Mouse (Mus musculus): ENCODE measurements at regions not wholly inside any gene's neighbourhood (a gene's known extent, or its start where the extent isn't known, plus 50 kb on each side); places are given as distances from the start of the nearest gene placed in this dataset.

GRCm38 (mm10) chr13:6212550-6212949 is 335.4 kb upstream of the Pitrm1 start:
- WGBS = 91% methylated on average over 2 of the region's 2 CpGs
- Histone ChIP-seq H3K27me3 (replicated peaks; ENCODE audit: control insufficient read depth, insufficient read depth, low read length) (no peaks in the 10 kb centered on the region), H3K4me3 (ENCODE audit: low read depth, low read length) (no peak overlapping the region), H3K9ac (ENCODE audit: low read length) (no peak overlapping the region), H3K9me3 (replicated peaks; ENCODE audit: control insufficient read depth, low read length) (no peaks in the 10 kb centered on the region), H3K27ac (ENCODE audit: low read depth, low read length) (no peak overlapping the region), H3K4me2 (ENCODE audit: low read length) (no peak overlapping the region), H3K4me1 (ENCODE audit: control insufficient read depth, insufficient read depth, low read length) (no peaks in the 10 kb centered on the region), H3K36me3 (ENCODE audit: control insufficient read depth, insufficient read depth, low read length) (no peaks in the 10 kb centered on the region)
- DNase-seq (ENCODE audit: low spot score) (no peak), ATAC-seq (no peak)

GRCm38 (mm10) chr13:6214189-6214588 is 333.8 kb upstream of the Pitrm1 start:
- no peak for ATAC-seq
- no peak overlapping the region for H3K9ac ChIP-seq (ENCODE audit: low read length)
- no peak overlapping the region for H3K4me2 ChIP-seq (ENCODE audit: low read length)
- no peaks in the 10 kb centered on the region for H3K36me3 ChIP-seq (ENCODE audit: control insufficient read depth, insufficient read depth, low read length)
- no peaks in the 10 kb centered on the region for H3K9me3 ChIP-seq (replicated peaks; ENCODE audit: control insufficient read depth, low read length)
- DNase-seq (ENCODE audit: low spot score) = no peak
- H3K27me3 ChIP-seq (replicated peaks; ENCODE audit: control insufficient read depth, insufficient read depth, low read length) = no peaks in the 10 kb centered on the region
- 93% methylated on average over 2 of the region's 2 CpGs for WGBS
- H3K4me1 ChIP-seq (ENCODE audit: control insufficient read depth, insufficient read depth, low read length) = no peaks in the 10 kb centered on the region
- no peak overlapping the region for H3K27ac ChIP-seq (ENCODE audit: low read depth, low read length)
- H3K4me3 ChIP-seq (ENCODE audit: low read depth, low read length) = no peak overlapping the region

DNA sequence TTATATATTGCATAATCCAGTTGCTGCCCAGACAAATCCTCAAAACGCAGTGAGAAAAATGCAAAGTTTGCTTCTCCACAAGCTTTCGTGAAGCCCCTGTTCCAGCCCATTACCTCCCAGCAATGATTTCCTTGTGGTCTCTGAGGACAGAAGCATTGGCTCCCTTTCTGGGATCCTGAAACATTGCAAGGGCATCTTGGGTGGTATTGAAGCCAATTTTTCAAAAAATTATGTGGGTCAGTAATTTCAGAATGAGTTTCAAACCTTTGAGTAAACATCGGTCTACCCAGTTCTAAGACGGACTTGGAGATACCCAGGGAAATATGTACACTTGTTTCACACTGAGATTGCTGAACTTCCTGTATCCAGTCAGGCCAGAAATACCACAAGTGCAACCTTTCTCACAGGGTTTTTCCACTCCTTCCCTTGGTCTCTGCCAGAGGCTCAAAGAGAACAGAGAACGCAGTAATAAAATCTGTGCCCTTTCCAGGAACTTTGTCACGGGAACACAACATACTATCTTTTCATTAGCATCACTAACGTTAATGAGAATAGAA is 321.8 kb upstream of the Pitrm1 start:
- Histone ChIP-seq H3K4me2 (ENCODE audit: low read length) (no peak overlapping the region), H3K9me3 (replicated peaks; ENCODE audit: control insufficient read depth, low read length) (no peaks in the 10 kb centered on the region), H3K27me3 (replicated peaks; ENCODE audit: control insufficient read depth, insufficient read depth, low read length) (no peaks in the 10 kb centered on the region), H3K27ac (ENCODE audit: low read depth, low read length) (no peak overlapping the region), H3K36me3 (ENCODE audit: control insufficient read depth, insufficient read depth, low read length) (no peaks in the 10 kb centered on the region), H3K4me1 (ENCODE audit: control insufficient read depth, insufficient read depth, low read length) (no peaks in the 10 kb centered on the region), H3K4me3 (ENCODE audit: low read depth, low read length) (no peak overlapping the region), H3K9ac (ENCODE audit: low read length) (no peak overlapping the region)
- ATAC-seq (no peak), DNase-seq (ENCODE audit: low spot score) (no peak)
- 87% methylated on average over 7 of the region's 7 CpGs for WGBS

- H3K36me3 ChIP-seq (ENCODE audit: control insufficient read depth, insufficient read depth, low read length) = no peaks in the 10 kb centered on the region
- no peaks in the 10 kb centered on the region for H3K9me3 ChIP-seq (replicated peaks; ENCODE audit: control insufficient read depth, low read length)
- no peak overlapping the region for H3K4me2 ChIP-seq (ENCODE audit: low read length)
- H3K4me3 ChIP-seq (ENCODE audit: low read depth, low read length) = no peak overlapping the region
- 92% methylated on average over 1 of the region's 1 CpGs for WGBS
- H3K4me1 ChIP-seq (ENCODE audit: control insufficient read depth, insufficient read depth, low read length) = no peaks in the 10 kb centered on the region
- no peak for ATAC-seq
- no peak overlapping the region for H3K27ac ChIP-seq (ENCODE audit: low read depth, low read length)
- no peak overlapping the region for H3K9ac ChIP-seq (ENCODE audit: low read length)
- H3K27me3 ChIP-seq (replicated peaks; ENCODE audit: control insufficient read depth, insufficient read depth, low read length) = no peaks in the 10 kb centered on the region
- DNase-seq (ENCODE audit: low spot score) = no peak
Measured at GRCm38 (mm10) chr13:6228278-6228677, 319.7 kb upstream of the Pitrm1 start.

DNA sequence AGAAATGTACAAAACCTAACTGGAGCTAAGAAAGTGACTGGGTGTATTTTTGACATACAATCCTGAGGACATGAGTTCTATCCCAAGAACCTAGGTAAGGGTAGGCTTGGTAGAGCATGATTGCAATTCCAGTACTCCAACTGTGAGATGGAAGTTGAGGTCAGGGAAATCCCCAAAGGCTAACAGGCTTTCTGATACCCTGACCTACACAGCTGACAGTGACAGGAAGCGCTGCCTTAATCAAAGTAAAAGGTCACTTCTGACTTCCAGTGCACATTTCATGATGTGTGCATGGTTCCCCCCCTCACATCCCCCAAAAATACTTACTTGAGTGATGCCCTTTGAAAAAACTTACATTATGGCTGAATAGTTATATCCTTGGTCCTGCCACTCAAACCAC is 312.6 kb upstream of the Pitrm1 start:
- Histone ChIP-seq H3K27me3 (replicated peaks; ENCODE audit: control insufficient read depth, insufficient read depth, low read length) (no peaks in the 10 kb centered on the region), H3K4me2 (ENCODE audit: low read length) (no peak overlapping the region), H3K4me3 (ENCODE audit: low read depth, low read length) (no peak overlapping the region), H3K36me3 (ENCODE audit: control insufficient read depth, insufficient read depth, low read length) (no peaks in the 10 kb centered on the region), H3K4me1 (ENCODE audit: control insufficient read depth, insufficient read depth, low read length) (no peaks in the 10 kb centered on the region), H3K9me3 (replicated peaks; ENCODE audit: control insufficient read depth, low read length) (no peaks in the 10 kb centered on the region), H3K27ac (ENCODE audit: low read depth, low read length) (no peak overlapping the region), H3K9ac (ENCODE audit: low read length) (no peak overlapping the region)
- DNase-seq (ENCODE audit: low spot score) (no peak), ATAC-seq (no peak)
- WGBS = 84% methylated on average over 1 of the region's 1 CpGs

DNA sequence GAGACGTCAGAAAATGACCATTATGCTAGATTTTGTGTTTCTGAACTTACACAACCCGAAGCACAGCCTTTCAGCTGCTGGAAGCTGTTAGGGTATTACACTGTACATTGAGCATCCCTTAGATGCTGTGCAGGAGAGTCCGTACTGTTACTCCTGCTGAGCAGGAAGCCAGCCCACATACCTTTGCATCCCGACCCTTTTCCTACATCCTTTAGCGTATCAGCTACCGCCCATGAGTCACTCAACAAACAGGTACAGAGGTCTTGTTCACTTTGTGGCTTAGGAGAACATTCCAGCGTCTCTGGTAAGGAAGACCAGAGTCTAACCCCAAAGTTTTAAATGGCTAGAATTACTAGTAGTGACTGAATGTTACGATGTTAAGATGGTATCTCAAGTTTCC is 311.4 kb upstream of the Pitrm1 start:
- Histone ChIP-seq H3K4me1 (ENCODE audit: control insufficient read depth, insufficient read depth, low read length) (no peaks in the 10 kb centered on the region), H3K4me3 (ENCODE audit: low read depth, low read length) (no peak overlapping the region), H3K9ac (ENCODE audit: low read length) (no peak overlapping the region), H3K36me3 (ENCODE audit: control insufficient read depth, insufficient read depth, low read length) (no peaks in the 10 kb centered on the region), H3K9me3 (replicated peaks; ENCODE audit: control insufficient read depth, low read length) (no peaks in the 10 kb centered on the region), H3K27ac (ENCODE audit: low read depth, low read length) (no peak overlapping the region), H3K27me3 (replicated peaks; ENCODE audit: control insufficient read depth, insufficient read depth, low read length) (no peaks in the 10 kb centered on the region), H3K4me2 (ENCODE audit: low read length) (no peak overlapping the region)
- ATAC-seq = no peak
- no peak for DNase-seq (ENCODE audit: low spot score)
- 90% methylated on average over 8 of the region's 8 CpGs for WGBS

DNA sequence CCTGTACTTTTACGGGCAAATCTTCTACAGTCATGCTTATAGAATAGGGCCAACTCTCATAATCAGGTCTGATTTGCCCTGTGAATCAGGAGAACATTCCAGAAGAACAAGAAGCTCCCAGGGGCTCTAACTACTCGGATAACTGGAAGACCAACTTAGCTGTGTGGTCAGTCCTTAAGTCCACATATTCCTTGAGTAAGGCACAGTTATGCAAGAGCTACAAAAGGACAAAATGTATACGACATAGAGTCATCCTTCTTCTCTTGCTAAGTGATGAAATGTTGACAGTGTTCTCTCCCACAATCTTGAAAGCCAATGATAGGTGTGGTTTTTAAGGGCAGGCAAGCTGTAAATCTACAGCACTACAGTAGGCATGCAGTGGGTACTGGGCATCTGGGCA is 310.7 kb upstream of the Pitrm1 start:
- no peaks in the 10 kb centered on the region for H3K9me3 ChIP-seq (replicated peaks; ENCODE audit: control insufficient read depth, low read length)
- H3K4me3 ChIP-seq (ENCODE audit: low read depth, low read length) = no peak overlapping the region
- H3K9ac ChIP-seq (ENCODE audit: low read length) = no peak overlapping the region
- no peaks in the 10 kb centered on the region for H3K27me3 ChIP-seq (replicated peaks; ENCODE audit: control insufficient read depth, insufficient read depth, low read length)
- H3K4me1 ChIP-seq (ENCODE audit: control insufficient read depth, insufficient read depth, low read length) = no peaks in the 10 kb centered on the region
- no peak overlapping the region for H3K4me2 ChIP-seq (ENCODE audit: low read length)
- no peak overlapping the region for H3K27ac ChIP-seq (ENCODE audit: low read depth, low read length)
- DNase-seq (ENCODE audit: low spot score) (no peak), ATAC-seq (no peak)
- 83% methylated on average over 3 of the region's 3 CpGs for WGBS
- H3K36me3 ChIP-seq (ENCODE audit: control insufficient read depth, insufficient read depth, low read length) = no peaks in the 10 kb centered on the region

- Histone ChIP-seq H3K4me1 (ENCODE audit: control insufficient read depth, insufficient read depth, low read length) (no peaks in the 10 kb centered on the region), H3K9me3 (replicated peaks; ENCODE audit: control insufficient read depth, low read length) (no peaks in the 10 kb centered on the region), H3K4me3 (ENCODE audit: low read depth, low read length) (no peak overlapping the region), H3K36me3 (ENCODE audit: control insufficient read depth, insufficient read depth, low read length) (no peaks in the 10 kb centered on the region), H3K27ac (ENCODE audit: low read depth, low read length) (no peak overlapping the region), H3K9ac (ENCODE audit: low read length) (no peak overlapping the region), H3K4me2 (ENCODE audit: low read length) (no peak overlapping the region), H3K27me3 (replicated peaks; ENCODE audit: control insufficient read depth, insufficient read depth, low read length) (no peaks in the 10 kb centered on the region)
- WGBS = 53% methylated on average over 3 of the region's 3 CpGs
- no peak for DNase-seq (ENCODE audit: low spot score)
- ATAC-seq = no peak
Measured at GRCm38 (mm10) chr13:6240855-6241254, 307.1 kb upstream of the Pitrm1 start.

GRCm38 (mm10) chr13:6241472-6242123 is 306.4 kb upstream of the Pitrm1 start:
- no peaks in the 10 kb centered on the region for H3K4me1 ChIP-seq (ENCODE audit: control insufficient read depth, insufficient read depth, low read length)
- no peaks in the 10 kb centered on the region for H3K27me3 ChIP-seq (replicated peaks; ENCODE audit: control insufficient read depth, insufficient read depth, low read length)
- DNase-seq (ENCODE audit: low spot score) = no peak
- WGBS = 92% methylated on average over 5 of the region's 5 CpGs
- no peak for ATAC-seq
- no peak overlapping the region for H3K4me2 ChIP-seq (ENCODE audit: low read length)
- H3K4me3 ChIP-seq (ENCODE audit: low read depth, low read length) = no peak overlapping the region
- H3K36me3 ChIP-seq (ENCODE audit: control insufficient read depth, insufficient read depth, low read length) = no peaks in the 10 kb centered on the region
- no peak overlapping the region for H3K9ac ChIP-seq (ENCODE audit: low read length)
- H3K9me3 ChIP-seq (replicated peaks; ENCODE audit: control insufficient read depth, low read length) = no peaks in the 10 kb centered on the region
- no peak overlapping the region for H3K27ac ChIP-seq (ENCODE audit: low read depth, low read length)
